Mouse (Mus musculus): ENCODE measurements at regions not wholly inside any gene's neighbourhood (a gene's known extent, or its start where the extent isn't known, plus 50 kb on each side); places are given as distances from the start of the nearest gene placed in this dataset.

DNA sequence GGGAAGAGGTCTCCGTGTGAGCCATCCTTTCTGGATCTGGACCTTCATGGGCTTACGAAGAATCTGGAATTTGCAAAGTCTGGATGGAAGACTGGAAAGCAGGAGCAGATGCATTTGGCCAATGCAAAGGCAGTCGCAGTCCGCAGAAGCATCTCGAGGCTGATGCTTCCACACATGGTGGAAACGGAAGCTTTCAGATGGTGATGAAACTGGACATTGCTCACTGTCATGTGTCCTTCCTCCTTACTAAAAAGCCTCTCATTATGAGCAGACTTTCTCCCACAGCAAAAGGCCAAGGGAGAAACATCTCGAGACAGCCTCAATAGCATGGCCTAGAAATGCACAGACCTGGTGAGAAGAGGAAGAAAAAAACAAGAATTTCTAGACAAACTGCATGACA, 94.5 kb downstream of the Mtx3 start:
- no peak for TF ChIP-seq POLR2A (IDR thresholded peaks at IDR 0.05; ENCODE audit: borderline replicate concordance, low read depth, low read length)
- no peak for TF ChIP-seq CTCF (IDR thresholded peaks at IDR 0.05; ENCODE audit: low read depth, low read length)

Data from bone marrow macrophage, adult 2 months (primary cell).